Mouse (Mus musculus): ENCODE data around the gene Lysmd4.
A peak's percentile ranks its signal among the peaks of the same experiment; 100 is the strongest.

The Lysmd4 gene

GRCm38 (mm10) chr7:67230640-67231140 is 8.3 kb downstream of the Lysmd4 start:
- no peak for DNase-seq

- no peak for DNase-seq
Measured at GRCm38 (mm10) chr7:67232504-67232903, 10.2 kb downstream of the Lysmd4 start.

GRCm38 (mm10) chr7:67234797-67235196 is 12.5 kb downstream of the Lysmd4 start:
- DNase-seq, result no peak

- no peak for DNase-seq
Measured at GRCm38 (mm10) chr7:67236351-67236750, 14.0 kb downstream of the Lysmd4 start.

GRCm38 (mm10) chr7:67237752-67238151 is 15.4 kb downstream of the Lysmd4 start:
- DNase-seq, result no peak

GRCm38 (mm10) chr7:67241969-67242368 is 19.6 kb downstream of the Lysmd4 start:
- DNase-seq, result no peak

- no peak for DNase-seq
Measured at GRCm38 (mm10) chr7:67243121-67243893, 21.0 kb downstream of the Lysmd4 start.

GRCm38 (mm10) chr7:67243894-67244282 is 21.5 kb downstream of the Lysmd4 start:
- DNase-seq, result no peak

- DNase-seq, result no peak
Measured at GRCm38 (mm10) chr7:67245255-67245654, 22.9 kb downstream of the Lysmd4 start.

GRCm38 (mm10) chr7:67246067-67246466 is 23.7 kb downstream of the Lysmd4 start:
- DNase-seq, result no peak

- DNase-seq, result peak; percentile 79
Measured at GRCm38 (mm10) chr7:67259828-67260563, 37.7 kb downstream of the Lysmd4 start.

- DNase-seq, result peak; percentile 25
Measured at GRCm38 (mm10) chr7:67270447-67270846, 48.1 kb downstream of the Lysmd4 start.

- no peak for DNase-seq
Measured at GRCm38 (mm10) chr7:67283581-67283980, 61.2 kb downstream of the Lysmd4 start.

GRCm38 (mm10) chr7:67287456-67287855 is 65.1 kb downstream of the Lysmd4 start:
- DNase-seq, result no peak

- no peak for DNase-seq
Measured at GRCm38 (mm10) chr7:67291356-67291755, 69.0 kb downstream of the Lysmd4 start.

- DNase-seq, result no peak
Measured at GRCm38 (mm10) chr7:67296419-67296818, 74.1 kb downstream of the Lysmd4 start.

- no peak for DNase-seq
Measured at GRCm38 (mm10) chr7:67304937-67305336, 82.6 kb downstream of the Lysmd4 start.

- DNase-seq, result no peak
Measured at GRCm38 (mm10) chr7:67307078-67307477, 84.7 kb downstream of the Lysmd4 start.

- no peak for DNase-seq
Measured at GRCm38 (mm10) chr7:67308102-67308501, 85.8 kb downstream of the Lysmd4 start.

- DNase-seq, result no peak
Measured at GRCm38 (mm10) chr7:67310151-67310550, 87.8 kb downstream of the Lysmd4 start.

GRCm38 (mm10) chr7:67313200-67313599 is 90.9 kb downstream of the Lysmd4 start:
- DNase-seq, result no peak

- DNase-seq, result no peak
Measured at GRCm38 (mm10) chr7:67318697-67319096, 96.4 kb downstream of the Lysmd4 start.

GRCm38 (mm10) chr7:67320359-67320758 is 98.0 kb downstream of the Lysmd4 start:
- no peak for DNase-seq

- DNase-seq, result peak; percentile 27
Measured at GRCm38 (mm10) chr7:67342067-67342625, 119.8 kb downstream of the Lysmd4 start.

Measured in liver (tissue).